Mouse (Mus musculus) frontal cortex, postnatal 36 days (tissue): Measurements from ENCODE around the gene Ptgs2.

Experiments used
- DNase-seq, 2 experiments: peaks; one replicate each; pipeline ENCODE4 v3.0.0; 2022; ENCODE audit warnings: low spot score in 2 of 2

Gene Ptgs2

GRCm38 (mm10) chr1:150147272-150147671, 47.4 kb downstream of the Ptgs2 start:
- DNase-seq: no peak

- DNase-seq: no peak
These were observed 51.6 kb downstream of the Ptgs2 start for GRCm38 (mm10) chr1:150151411-150151810.
